Mouse (Mus musculus): ENCODE data around the gene Fbxo48.

DNA sequence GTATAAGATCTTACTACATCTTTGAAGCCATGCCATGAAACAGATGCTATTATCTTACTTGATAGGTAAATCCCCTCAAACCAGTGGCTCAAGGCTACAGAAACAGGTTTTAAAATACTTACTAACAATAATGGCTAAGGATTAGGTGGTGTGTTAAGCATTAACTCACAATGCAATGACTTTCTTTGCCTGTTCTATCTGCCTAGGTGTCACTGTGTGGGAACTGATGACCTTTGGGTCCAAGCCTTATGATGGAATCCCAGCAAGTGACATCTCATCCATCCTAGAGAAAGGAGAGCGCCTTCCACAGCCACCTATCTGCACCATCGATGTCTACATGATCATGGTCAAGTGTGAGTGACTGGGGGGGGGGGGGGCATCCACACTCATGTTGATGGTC is 44.6 kb upstream of the Fbxo48 start:
- TF ChIP-seq CTCF (IDR thresholded peaks at IDR 0.05; ENCODE audit: low read depth, low read length), result no peak
- TF ChIP-seq GATA1 (IDR thresholded peaks at IDR 0.05; ENCODE audit: borderline replicate concordance, low read length), result no peak
- TF ChIP-seq TAL1 (conservative IDR thresholded peaks at IDR 0.05; ENCODE audit: low read depth, low read length), result no peak
- no peak for TF ChIP-seq GATA2 (IDR thresholded peaks at IDR 0.05; ENCODE audit: borderline replicate concordance, low read depth, low read length)

Data from G1E (cell line).